11 mouse cellular contexts compared by ENCODE assay signal in genomic region chr2:174346612-174346998, GRCm38 (mm10). TPM values are rescaled to one million over a fixed set of nuclear protein-coding genes. Genes with fewer than 3 reads are reported as not detected.
DNase-seq lines count a peak whose midpoint lies in the region; ATAC-seq and TF ChIP-seq lines count a peak whose summit lies in the region.
"Had no signal": no experiment of that assay in that cellular context is flagged by ENCODE, and none has a peak within 500 bp of the region (broad histone marks: within the 10 kb centered on the region; RNA-seq: fewer than 3 reads in every experiment).

Gene Gm20721 (minus strand): TSS chr2:174346712.

- H3K4me2 ChIP-seq in lung, embryonic 16.5 days (ENCODE audit: low read depth, low read length): no peak within 1 kb of the TSS

- no peak for DNase-seq in heart, embryonic 10.5 days (ENCODE audit: low spot score)
- DNase-seq in heart, postnatal 10 days: no peak
- DNase-seq in lung, adult 2 months: no peak
- DNase-seq in frontal cortex, postnatal 25 days (ENCODE audit: low spot score in 2 of 2): no peak
- DNase-seq in adrenal gland, postnatal 25 days: no peak
- DNase-seq: cerebellum, postnatal 36 days; right cerebral cortex, postnatal 4 days had no signal

- 94% methylated on average over 5 of the region's 5 CpGs for WGBS in heart, embryonic 10.5 days
- WGBS in lung, embryonic 16.5 days: 95% methylated on average over 5 of the region's 5 CpGs
- WGBS in lung, adult 2 months: 91% methylated on average over 5 of the region's 5 CpGs
- WGBS in macrophage (ENCODE audit: missing documents): 92% methylated on average over 5 of the region's 5 CpGs

- no peak within 1 kb of the TSS for H3K27ac ChIP-seq in heart, embryonic 10.5 days
- no peak within 1 kb of the TSS for H3K27ac ChIP-seq in lung, embryonic 16.5 days (ENCODE audit: low read length)
- no peak within 1 kb of the TSS for H3K27ac ChIP-seq in embryonic fibroblast, embryonic 13.5 days (ENCODE audit: insufficient read depth, low read length)
- no peak within 1 kb of the TSS for H3K27ac ChIP-seq in macrophage

- no peak within 1 kb of the TSS for H3K4me3 ChIP-seq in heart, embryonic 10.5 days
- no peak within 1 kb of the TSS for H3K4me3 ChIP-seq in lung, embryonic 16.5 days (ENCODE audit: low read length)
- no peak within 1 kb of the TSS for H3K4me3 ChIP-seq in lung, adult 2 months (replicated peaks; ENCODE audit: extremely low read depth, low read depth, low read length)
- no peak within 1 kb of the TSS for H3K4me3 ChIP-seq in embryonic fibroblast, embryonic 13.5 days (ENCODE audit: insufficient read depth, low read length)
- no peak within 1 kb of the TSS for H3K4me3 ChIP-seq in macrophage (ENCODE audit: inconsistent target)

- no peaks in the 10 kb centered on the region for H3K9me3 ChIP-seq in heart, embryonic 10.5 days
- H3K9me3 ChIP-seq in lung, embryonic 16.5 days (ENCODE audit: control insufficient read depth, low read length): no peaks in the 10 kb centered on the region

- H3K27me3 ChIP-seq in heart, embryonic 10.5 days (ENCODE audit: insufficient read depth, poor library complexity, severe bottlenecking): no peaks in the 10 kb centered on the region
- H3K27me3 ChIP-seq in lung, embryonic 16.5 days (ENCODE audit: control insufficient read depth, insufficient read depth, low read depth, low read length): no peaks in the 10 kb centered on the region

- no peak for TF ChIP-seq CTCF in lung, adult 2 months (IDR thresholded peaks at IDR 0.05; ENCODE audit: insufficient read depth, low read length)
- no peak for TF ChIP-seq CTCF in embryonic fibroblast, embryonic 13.5 days (IDR thresholded peaks at IDR 0.05; ENCODE audit: borderline replicate concordance, insufficient read depth, low read length)

- peaks cover 34% of the 10 kb centered on the region for H3K79me2 ChIP-seq in macrophage (ENCODE audit: inconsistent target)

- no peak for ATAC-seq in lung, embryonic 16.5 days (ENCODE audit: low read depth)
- ATAC-seq: forebrain, embryonic 14.5 days had no signal

- no peak for TF ChIP-seq POLR2A in lung, adult 2 months (IDR thresholded peaks at IDR 0.05; ENCODE audit: borderline replicate concordance, extremely low read depth, low read depth, low read length)
- TF ChIP-seq POLR2A in embryonic fibroblast, embryonic 13.5 days (IDR thresholded peaks at IDR 0.05; ENCODE audit: low read depth, low read length): no peak

- peaks cover 49% of the 10 kb centered on the region for H3K36me3 ChIP-seq in heart, embryonic 10.5 days
- peaks cover 35% of the 10 kb centered on the region for H3K36me3 ChIP-seq in lung, embryonic 16.5 days (ENCODE audit: control insufficient read depth, insufficient read depth, low read length)
- peaks cover 19% of the 10 kb centered on the region for H3K36me3 ChIP-seq in macrophage (ENCODE audit: inconsistent target)

- intact Hi-C loops in heart, postnatal 10 days (cut with DNase I): no loop called here

- H3K9ac ChIP-seq in lung, embryonic 16.5 days (ENCODE audit: low read length): no peak within 1 kb of the TSS

- H3K4me1 ChIP-seq in heart, embryonic 10.5 days: peaks cover 32% of the 10 kb centered on the region
- peaks cover 29% of the 10 kb centered on the region for H3K4me1 ChIP-seq in lung, embryonic 16.5 days (replicated peaks; ENCODE audit: control insufficient read depth, insufficient read depth, low read length)
- peaks cover 22% of the 10 kb centered on the region for H3K4me1 ChIP-seq in lung, adult 2 months (ENCODE audit: control insufficient read depth, insufficient read depth, low read length)
- peaks cover 14% of the 10 kb centered on the region for H3K4me1 ChIP-seq in embryonic fibroblast, embryonic 13.5 days (ENCODE audit: control insufficient read depth, insufficient read depth, low read length)

RNA-seq across cellular contexts. Expression of gene Gm20721, which starts in this region (rescaled TPM):
- 7.1 and 20.6 TPM in 2 replicates for polyA plus RNA-seq in heart, embryonic 10.5 days (2016; fragmentation: Nextera tagmentation; extraction: Ambion mirVana)
- 1 to 10 TPM; 2.4 to 2.8 TPM for total RNA-seq in heart, postnatal 10 days (2021)
- 16.9 and 55.8 TPM in 2 replicates for polyA plus RNA-seq in lung, embryonic 16.5 days (2015; fragmentation: Nextera tagmentation; extraction: Ambion mirVana)
- not detected in 2 replicates for polyA plus RNA-seq in lung, adult 2 months (2012; rRNA removed)
- polyA plus RNA-seq in embryonic fibroblast, embryonic 13.5 days (2011; ENCODE audit: insufficient read length, low read depth, missing spikeins): 4.3 and 10.6 TPM in 2 replicates
- under 1 TPM in 1 of 26 experiments, not detected in 25; 0.33 TPM for total RNA-seq in macrophage (2018; cell fraction: chromatin; rRNA removed)
- 1 to 10 TPM in 19 of 26 experiments, under 1 TPM in 7; 0.22 to 3.9 (median 1.3) TPM for total RNA-seq in macrophage (2018; cell fraction: cytosol; rRNA removed)
- total RNA-seq in macrophage (2018; cell fraction: nucleus; rRNA removed): under 1 TPM in 7 of 26 experiments, not detected in 19; 0.29 to 1.00 (median 0.40) TPM
- 0.79 to 12.4 TPM (median 1.1 TPM) in 3 replicates for polyA plus RNA-seq in macrophage (2018)
- total RNA-seq in adrenal gland, postnatal 25 days (2021): 2.1 and 2.4 TPM in 2 replicates
